Mouse (Mus musculus) kidney, adult 8-10 months (tissue): ENCODE results near the gene Gpr4.

Experiments used
- DNase-seq, 2 experiments: peaks; one replicate each; pipeline ENCODE4 v3.0.0; 2022

Gene Gpr4

DNA sequence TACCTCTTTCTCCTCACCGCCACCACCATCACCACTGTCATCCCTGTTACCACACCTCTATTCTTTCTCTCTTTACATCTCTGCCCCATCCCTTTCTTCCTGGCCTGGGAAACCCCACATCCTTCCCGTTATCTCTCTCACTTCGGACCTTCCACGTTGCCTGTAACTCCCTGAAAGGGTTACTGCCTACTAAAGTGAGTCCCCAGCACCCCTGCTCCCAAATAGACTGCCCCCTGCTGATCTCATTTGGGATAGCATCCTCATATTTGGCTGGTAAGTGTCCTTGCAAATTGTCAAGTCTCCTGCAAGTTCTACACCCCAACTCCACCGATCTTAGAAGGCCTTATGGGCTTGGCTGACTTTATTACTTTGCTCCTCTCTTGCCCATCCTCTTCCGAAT is 15.7 kb upstream of the Gpr4 start:
- DNase-seq, result peak in 1 of 2 experiments; percentile 54

DNA sequence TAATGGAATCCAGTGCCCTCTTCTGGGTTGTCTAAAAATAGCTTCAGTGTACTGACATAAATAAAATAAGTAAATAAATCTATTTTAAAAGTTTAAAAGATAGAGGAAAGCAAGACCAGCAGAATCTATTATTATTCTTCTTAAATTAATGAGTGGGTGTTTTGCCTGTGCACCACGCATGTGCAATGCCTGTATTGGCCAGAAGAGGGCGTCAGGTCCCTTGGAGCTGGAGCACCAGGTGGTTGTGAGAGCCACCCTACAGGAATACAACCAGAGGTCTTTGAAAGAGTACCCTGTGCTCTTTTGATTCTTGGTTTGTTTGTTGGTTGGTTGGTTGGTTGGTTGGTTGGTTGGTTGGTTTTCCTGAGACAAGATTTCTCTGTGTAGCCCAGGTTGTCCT is 14.4 kb upstream of the Gpr4 start:
- peak in 1 of 2 experiments; percentile 36 for DNase-seq

DNA sequence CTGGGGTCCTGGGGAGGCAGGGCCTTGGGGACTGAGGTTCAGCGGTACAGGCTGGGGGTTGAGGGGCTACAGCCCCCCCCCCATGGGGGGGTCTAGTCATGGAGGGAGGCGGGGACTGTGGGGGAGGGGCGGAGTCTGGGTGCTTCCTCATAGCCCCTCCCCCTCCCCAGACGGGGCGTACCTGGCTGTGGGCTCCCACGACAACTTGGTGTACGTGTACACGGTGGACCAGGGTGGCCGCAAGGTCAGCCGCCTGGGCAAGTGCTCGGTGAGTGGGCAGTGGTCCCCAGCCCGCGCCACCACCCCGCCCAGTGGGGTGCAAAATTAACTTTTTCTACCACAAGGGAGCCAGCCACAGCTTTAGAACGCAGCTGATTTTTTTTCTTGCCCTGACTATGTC is 10.7 kb upstream of the Gpr4 start:
- no peak for DNase-seq

DNA sequence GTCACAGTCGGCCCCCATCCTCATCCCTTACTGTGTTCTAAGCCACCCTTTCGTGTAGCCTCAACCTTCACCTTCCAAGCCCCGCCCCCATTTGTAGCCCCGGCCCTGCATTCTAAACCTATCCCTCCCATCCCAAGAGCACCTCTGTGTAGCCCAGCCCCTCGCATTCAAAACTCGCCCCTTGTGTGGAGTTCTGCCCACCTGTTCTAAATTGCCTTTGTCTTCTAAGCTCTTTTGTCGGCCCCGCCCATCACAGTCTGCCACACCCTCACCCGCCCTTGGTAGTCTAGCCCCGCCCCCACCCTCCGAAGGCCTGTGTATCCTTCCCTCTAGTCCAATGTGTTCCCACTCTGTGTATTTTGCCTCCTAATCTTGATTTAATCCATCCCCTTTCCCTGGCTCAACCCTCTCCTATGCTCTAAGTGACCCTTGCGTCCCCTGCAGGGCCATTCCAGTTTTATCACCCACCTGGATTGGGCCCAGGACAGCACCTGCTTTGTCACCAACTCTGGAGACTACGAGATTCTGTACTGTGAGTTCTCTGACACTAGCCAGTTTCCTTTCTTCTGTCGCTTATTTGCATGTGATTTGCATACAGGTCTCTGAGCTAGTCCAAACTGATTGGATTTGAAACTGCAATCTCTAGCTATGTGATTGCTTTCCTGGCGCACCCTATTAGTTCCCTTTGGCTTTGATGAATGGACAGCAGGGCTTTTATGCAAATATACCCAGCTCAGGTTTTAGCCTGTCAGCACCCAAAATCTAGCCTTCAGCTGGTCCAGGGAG is 10.1 kb upstream of the Gpr4 start:
- DNase-seq, result no peak

DNA sequence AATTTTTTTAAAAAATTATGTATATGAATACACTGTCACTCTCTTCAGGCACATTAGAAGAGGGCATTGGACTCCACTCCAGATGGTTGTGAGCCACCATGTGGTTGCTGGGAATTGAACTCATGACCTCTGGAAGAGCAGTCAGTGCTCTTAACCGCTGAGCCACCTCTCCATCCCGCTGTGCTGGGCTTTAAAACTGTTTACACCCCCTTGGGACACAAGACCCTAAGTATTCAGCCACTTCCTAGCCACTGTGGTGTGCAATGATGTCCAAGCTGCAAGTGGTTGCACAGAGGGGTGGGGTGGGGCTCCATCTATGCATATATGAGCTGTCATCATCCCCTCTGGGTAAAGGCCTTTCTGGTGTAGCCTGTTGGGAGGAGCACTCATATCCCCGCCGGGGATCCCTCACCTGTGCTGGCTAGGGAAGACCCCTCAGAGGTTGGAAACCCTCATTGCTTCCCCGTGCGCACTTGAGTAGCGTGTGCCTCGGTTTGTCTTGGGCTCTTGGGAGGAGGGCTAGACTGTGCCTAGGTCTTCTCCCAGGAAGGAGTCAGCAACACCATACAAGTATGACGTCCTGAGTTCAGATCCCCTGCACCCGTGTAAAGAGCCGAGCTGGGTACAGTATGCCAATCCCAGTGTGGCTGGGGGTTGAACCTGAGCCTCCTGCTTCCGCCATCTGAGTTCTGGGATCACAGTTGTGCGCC is 4.0 kb upstream of the Gpr4 start:
- DNase-seq, result no peak

DNA sequence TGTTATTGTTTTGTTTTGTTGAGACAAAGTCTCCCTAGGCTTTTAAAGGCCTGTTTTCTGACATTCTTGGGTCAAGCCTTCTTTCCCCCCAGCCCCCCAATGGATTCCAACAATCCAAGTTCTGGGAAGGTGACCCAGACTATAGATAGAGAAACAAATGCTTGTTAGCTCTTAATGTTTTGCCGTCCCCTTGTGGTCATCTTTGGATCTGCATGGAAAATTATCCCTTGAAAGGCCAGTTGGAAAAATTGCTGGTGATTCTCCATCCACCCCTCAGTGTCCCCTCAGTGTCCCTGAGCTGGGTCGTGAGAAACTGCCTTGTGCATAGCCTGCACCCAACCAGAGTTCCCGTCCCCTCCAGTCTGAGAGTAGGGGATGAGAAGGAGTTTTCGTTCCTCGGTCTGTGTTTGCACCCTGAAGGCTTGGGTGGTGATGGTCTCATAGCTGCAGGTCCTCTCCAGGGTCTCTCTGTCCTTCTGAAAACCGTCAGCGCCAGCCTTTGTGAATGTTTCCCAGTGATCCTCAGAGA is 3.3 kb upstream of the Gpr4 start:
- peak in 1 of 2 experiments; percentile 64 for DNase-seq

DNA sequence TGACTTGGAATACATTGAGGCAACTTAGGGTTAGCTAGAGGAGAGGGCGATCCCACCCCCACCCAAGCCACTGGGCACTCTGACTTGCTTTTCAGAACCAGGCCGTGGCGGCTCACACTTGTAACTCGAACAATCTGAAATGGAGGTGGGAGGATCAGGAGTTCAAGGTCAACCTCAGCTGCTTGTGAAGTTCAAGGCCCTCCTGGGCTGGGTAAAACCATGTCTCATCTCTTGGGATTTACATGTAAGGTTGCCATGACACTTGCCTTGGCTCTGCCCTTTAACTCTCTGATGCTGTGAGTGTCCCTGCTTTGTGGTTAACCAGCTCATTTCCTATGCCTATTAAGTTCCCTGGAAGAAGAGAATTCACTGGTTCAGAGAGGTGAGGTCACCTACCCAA is 2.8 kb upstream of the Gpr4 start:
- DNase-seq, result no peak

DNA sequence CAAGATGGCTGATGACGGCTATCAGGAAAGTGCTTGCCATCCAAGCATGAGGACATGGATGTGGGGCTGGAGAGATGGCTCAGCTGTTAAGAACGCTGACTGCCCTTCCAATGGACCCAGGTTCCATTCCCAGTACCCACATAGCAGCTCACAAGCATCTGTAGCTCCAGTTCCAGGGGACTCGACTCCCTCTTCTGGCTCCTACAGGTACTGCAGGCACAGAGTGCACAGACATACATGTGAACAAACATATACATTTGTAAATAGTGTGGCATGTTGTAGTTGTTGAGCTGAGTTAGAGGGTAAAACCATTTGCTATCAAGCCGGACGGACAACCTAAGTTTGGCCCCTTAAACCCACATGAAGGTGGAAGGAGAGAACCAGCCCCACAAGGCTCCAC is 2.3 kb upstream of the Gpr4 start:
- DNase-seq, result no peak

DNA sequence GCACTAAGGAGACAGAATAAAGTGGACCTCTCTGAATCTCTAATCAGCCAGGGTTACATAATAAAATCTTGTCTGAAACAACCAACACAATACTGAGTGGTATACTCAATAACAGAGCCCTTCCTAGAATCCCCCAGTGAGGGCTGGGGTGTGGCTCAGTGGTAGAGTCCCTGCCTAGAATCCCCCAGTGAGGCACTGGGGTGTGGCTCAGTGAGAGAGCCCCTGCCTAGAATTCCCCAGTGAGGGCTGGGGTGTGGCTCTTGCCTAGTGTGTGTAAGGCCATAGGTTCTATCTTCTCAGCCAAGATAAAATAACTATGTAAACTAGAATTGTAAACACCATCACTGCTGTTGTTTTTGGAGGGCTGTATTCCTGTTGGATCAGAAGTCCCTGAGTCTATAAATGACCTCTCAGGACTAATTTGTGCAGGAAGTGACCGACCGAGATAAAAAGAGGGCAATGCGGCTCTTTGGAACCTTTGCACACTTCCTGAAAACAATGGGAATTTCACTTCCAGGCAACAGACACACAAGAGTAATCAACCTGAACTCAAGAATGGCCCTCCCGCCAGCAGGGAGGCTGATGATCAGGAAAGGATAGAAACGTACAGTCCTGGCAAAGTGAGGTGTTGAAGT is 1.2 kb upstream of the Gpr4 start:
- no peak for DNase-seq

DNA sequence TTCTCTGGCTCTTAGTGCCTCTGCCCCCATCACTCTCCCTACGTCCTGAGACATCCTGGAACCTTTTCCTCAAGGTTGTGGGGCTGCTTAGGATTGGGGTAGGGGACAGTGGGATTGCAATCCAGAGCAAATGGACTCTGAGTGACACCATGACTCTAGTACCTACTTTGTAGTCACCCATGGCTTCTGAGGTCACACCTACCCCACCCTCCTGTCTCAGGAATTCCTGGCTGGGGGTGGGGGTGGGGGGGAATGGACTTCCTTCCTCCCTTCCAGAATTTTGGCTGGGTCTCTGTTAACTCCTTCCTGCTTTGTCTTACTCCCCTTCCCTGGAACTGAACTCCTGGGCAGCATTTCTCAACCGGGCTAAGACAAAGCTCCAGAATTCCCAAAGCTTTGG is 1.0 kb downstream of the Gpr4 start:
- DNase-seq, result no peak

DNA sequence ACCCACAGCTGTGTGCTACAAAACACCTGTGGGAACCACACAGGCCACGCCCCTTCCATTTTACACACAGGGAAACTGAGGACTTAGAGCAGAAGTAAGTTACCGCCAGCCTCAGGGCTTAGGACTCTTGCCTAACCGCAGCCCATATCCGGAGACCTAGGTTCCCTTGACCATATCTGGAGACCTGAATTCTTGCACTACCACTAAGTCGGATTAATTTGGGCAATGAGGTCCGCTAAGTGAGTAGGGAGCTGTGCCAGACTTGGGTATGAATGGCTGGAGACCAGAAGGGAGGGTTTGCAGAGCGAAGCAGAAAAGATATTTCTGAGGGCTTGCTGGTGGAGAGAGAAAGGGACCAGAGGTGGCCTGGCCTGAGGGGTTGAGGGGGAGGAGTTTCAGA is 2.0 kb downstream of the Gpr4 start:
- no peak for DNase-seq

DNA sequence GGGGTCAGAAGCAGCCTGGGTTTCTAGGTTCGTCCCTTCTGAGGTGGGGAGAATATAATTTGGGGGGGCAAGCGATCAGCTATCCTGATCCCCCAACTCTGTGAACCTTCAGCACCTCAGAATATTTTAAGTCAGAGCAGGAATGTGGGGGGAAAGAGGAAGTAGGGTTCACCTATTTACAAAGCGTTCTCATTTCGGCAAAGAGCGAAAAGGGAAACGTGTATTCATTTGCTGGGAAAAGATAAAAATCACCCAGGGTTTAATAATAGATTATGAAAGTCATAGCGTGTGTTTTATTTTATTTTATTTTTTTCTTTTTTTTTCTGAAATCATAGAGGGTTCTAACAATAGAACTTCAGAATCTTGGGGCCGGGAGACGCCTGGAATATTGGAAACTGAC is 2.6 kb downstream of the Gpr4 start:
- DNase-seq, result no peak

DNA sequence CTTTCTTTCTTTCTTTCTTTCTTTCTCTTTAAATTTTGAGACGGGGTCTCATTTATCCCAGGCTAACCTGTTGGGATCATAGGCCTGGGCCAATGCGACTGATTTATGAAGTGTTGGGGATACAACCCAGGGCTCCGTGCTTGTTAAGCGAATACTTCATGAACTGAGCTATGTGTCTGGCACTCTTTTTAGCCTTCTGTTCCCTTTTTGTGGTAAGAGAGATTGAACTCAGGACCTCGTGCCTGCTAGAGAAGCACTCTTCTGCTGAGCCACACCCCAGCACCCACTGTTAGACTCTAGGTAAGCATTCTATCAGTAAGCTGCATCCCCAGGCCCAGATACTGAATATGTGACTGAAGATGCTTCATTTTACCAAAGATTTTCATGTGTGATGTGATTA is 5.2 kb downstream of the Gpr4 start:
- DNase-seq, result no peak

DNA sequence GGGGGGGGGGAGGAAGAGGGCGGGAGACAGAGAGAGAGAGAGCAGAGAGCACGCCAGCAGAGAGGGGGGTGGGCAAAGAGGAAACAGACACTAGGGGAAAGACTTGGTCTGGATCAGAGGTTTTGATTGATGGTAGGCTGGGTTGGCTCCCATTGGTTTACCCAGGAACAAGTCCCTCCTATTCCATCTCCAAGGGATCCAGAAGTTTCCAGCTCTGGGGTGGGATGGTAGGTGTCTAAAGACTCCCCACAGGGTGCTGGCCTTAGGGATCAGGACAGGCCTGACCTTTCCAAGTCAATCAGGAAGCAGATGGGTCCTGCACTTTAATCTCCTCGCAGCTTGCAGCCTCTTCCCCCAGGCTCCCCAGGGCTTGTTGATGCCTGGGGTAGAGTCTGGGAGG is 5.6 kb downstream of the Gpr4 start:
- DNase-seq, result no peak

DNA sequence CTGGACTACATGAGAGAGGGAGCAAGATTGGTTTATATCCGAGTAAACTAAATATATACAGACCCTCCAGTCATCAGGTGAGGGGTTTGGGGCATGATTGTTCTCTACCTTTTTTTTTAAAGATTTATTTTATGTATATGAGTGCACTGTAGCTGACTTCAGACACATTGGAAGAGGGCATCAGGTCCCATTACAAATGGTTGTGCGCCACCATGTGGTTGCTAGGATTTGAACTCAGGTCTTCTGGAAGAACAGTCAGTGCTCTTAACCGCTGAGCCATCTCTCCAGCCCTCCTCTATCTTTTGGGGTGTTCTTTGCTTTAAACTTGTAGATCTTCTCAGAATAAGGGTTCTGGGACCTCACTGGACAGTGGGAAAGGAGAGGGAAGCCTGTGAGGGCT is 7.7 kb downstream of the Gpr4 start:
- DNase-seq, result no peak

DNA sequence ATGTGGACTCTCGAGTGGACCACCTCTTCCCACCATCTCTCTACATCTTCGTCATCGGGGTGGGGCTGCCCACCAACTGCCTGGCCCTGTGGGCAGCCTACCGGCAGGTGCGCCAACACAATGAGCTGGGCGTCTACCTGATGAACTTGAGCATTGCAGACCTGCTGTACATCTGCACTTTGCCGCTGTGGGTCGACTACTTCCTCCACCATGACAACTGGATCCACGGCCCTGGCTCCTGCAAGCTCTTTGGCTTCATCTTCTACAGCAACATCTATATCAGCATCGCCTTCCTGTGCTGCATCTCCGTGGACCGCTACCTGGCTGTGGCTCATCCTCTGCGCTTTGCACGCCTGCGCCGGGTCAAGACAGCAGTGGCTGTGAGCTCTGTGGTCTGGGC is 9.9 kb downstream of the Gpr4 start:
- no peak for DNase-seq

DNA sequence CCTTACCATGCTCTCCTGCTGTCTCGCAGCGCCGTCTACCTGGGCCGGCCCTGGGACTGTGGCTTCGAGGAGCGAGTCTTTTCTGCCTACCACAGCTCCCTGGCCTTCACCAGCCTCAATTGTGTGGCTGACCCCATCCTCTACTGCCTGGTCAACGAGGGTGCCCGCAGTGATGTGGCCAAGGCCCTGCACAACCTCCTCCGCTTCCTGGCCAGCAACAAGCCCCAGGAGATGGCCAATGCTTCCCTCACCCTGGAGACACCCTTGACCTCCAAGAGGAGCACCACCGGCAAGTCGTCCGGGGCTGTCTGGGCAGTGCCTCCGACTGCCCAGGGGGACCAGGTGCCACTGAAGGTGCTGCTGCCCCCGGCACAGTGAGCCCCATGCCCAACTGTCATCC is 10.5 kb downstream of the Gpr4 start:
- DNase-seq, result no peak

DNA sequence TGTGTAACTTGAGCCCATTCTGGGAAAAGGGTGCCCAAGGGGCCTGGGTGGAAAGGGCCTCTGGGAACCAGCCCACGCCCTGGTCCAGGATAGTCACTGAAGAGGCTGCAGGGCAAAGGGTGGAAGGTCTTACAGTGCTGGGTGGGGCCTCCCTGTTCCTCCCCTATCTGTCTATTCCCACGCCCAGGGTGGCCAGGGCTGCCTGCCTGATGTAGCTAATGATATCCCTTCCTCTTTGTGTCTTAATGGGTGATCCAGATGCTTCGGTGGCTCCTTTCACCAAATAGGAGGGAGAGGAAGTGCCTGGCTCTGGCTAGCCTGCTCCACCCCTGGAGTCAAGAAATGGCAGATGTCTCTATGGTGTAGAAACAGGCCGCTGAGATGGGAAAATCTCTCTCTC is 12.6 kb downstream of the Gpr4 start:
- DNase-seq, result no peak

DNA sequence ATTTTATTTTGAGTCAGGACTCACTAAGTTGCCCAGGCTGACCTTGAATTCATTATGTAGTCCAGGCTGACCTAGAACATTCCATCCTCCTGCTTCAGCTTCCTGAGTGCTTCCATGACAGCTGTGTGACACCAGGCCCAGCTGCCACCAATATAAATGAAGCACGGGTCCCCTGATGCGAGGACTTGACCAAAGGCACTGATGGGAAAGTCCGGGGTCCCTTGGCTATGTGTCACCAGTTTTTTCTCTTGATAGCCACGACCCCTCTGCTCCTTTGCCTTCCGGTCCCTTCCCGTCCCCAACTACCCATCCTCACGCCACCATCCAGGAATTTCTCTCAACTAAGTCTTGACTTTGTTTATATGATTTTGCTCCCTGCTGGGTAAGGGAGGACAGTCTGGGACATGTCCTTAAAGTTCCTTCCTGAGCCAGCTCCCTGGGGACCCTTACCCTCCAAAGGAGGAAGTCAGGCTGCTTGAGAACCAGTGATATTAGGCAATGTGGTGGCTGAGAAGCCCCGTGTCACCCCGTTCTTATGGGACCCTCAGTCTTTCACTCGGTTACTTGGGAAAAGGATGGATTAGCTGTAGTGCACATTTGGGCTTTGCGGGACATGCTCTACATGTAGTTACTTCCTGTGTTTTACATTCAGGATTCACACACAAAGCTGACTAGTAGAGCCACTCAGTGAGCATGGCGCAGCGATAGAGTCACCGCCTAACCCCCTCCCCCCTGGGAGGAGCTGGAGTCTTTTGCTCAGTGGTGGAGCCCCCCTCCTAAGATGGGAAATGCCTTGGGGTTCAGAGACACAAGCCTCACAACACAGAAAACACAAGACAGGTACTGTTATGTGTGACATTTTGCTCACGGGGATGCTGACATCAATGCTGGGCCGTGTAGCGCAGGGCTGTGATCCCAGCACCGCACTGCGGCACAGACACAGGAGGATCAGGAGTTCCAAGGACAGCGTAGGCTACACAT is 14.8 kb downstream of the Gpr4 start:
- DNase-seq, result no peak

DNA sequence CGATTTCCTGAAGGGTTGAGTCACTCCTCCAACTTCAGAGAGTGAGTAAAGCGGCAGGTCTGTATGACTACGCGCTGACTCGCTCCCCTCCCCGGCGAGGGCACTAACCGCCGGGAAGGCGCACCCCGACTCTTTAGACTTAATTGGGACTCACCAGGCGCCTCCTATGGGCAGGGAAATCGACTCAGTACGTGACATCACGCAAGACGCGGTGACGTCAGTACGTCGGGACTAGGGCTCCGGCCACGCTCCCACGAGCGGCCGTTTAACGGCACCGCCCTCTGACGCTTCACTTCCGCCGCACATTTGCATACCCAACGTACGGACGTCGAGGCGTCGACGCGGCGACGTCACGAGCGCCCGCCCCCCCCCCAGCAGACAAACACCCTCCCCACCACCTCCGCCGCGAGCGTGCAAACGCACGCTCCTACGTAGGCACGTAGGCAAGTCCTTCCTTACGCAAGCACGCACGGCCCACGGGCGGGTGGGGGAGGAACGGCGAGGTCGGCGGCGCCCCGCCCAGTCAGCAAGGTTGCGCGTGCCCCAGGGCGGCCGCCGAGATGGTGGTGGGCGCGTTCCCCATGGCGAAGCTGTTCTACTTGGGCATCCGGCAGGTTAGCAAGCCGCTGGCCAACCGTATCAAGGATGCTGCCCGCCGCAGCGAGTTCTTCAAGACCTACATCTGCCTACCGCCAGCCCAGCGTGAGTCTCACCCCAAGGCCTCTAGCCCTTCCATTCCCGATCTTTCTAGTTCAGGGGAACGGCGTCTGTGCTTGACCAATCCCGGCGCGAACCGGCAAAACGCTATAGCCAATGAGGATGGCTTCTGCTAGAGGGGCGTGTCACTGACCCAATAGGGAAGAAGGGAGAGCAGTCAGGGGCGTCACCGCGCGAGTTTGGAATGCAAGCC is 15.8 kb downstream of the Gpr4 start, which contains the start of gene Opa3:
Gene Opa3 (plus strand): TSS at position 452 of the 910 bp plus-strand sequence.
- peak; percentile 100 for DNase-seq

DNA sequence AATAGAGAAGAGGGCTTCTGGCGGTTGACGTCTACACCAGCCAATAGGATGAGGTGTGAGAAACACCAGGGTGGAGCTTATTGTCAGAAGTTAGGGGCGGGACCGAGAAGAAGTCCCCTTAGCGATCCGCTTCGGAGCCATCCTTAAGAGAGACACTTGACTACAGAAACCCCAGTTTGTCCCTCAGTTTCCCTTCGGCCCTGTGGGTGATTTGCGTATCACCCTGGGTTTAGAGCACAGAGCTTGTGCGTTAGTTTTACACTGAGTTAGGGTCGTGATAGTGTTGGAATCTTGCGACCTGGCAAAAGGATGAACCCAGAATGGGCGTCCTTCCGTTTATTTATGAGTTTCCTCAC is 16.4 kb downstream of the Gpr4 start:
- no peak for DNase-seq

DNA sequence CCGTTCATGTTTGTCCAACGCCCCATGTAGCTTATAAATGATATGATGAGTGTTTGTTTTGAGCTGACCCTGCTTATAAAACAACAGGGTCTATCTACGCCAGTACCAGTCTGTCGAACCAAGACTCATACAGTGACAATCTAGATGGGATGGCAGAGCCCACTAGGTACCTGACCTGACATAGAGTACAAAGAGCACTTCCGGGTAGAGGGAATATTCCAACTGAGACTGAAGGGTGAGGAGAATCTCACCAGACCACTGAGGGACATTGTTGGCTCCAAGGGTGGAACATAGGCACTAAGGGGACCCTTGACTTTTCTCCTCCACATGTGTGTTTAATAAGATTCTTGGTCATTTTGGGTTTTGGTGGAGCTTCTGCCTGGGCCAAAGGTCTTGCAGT is 17.1 kb downstream of the Gpr4 start:
- no peak for DNase-seq
